Mouse (Mus musculus): ENCODE measurements around the gene Btg4.

The Btg4 gene

DNA sequence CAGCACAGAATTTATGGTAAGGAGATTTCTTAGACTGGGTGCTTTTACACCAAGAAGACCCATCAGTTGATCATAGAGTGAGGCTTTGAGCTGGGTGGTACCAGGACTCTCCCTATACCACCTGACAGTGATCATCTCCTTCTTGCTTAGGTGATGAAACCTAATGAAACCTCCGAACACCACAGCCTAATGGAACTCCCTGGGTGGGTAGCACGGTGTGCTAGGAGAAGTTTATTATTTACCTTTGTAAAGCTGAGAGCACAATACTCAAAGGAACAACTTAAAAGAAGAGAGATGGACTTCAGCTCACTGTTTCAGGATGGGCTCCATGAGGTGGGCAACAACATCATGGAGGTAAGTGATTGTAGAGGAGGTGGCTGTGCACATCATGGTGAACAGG is at the start of gene Btg4:
Gene Btg4 (plus strand): TSS at position 301 of the 400 bp plus-strand sequence.
- DNase-seq (ENCODE audit: low spot score): no peak

DNA sequence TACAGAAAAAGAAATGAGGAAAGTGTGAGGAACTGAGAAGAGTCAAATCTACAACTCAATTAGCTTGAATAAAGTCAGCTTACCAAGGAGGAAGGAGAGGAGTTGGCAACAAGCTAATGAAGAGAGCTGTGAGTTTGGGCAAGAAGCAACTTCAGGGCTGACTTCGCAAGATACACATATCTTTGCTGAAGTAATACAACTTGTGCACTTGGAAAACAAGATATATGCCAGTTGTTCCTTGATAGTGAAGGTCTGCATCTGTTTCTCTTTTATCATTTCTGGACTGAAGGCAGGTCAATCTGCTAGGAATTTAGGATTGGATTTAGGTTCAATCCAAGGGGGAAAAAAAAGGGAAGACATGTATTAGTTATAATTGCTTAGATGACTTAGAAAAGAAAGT is 47.1 kb upstream of the Btg4 start:
- DNase-seq (ENCODE audit: low spot score): no peak

DNA sequence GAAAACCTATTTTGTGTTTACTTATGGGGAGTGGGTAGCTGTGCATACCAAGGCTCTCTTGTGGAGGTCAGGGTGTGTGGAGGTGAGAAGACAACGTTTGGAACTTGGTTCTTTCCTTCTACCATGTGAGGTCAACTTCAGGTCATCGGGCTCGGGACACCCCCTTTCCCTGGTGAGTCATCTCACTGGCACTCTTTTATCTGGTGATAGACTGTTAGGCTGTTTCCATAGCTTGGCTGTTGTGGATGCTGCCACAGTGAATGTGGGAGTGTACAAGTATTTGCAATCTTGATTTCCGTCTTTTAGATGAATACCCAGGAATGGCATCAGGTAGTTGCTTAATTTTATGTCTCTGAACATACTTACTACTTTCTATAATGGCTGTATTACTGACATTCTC is 45.0 kb upstream of the Btg4 start:
- DNase-seq (ENCODE audit: low spot score): no peak

DNA sequence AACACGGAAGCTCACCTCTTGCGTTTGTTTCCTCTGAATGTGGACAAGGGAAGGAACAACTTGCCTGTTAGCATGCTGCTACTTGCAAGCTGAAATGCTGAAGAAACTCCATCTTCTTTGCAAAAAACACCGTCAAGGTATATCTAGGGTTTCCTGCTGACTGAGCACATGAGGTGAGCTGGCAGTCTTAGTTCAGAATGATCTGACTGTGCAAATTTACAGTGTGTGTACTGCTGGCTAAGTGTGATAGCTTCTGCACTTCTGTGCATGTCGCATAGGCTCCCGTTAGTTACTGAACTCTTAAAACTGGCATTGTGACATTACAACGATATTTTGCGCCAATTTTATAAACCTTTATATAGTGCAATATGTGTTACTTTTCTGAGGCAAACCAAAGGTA is 41.0 kb upstream of the Btg4 start:
- no peak for DNase-seq (ENCODE audit: low spot score)

DNA sequence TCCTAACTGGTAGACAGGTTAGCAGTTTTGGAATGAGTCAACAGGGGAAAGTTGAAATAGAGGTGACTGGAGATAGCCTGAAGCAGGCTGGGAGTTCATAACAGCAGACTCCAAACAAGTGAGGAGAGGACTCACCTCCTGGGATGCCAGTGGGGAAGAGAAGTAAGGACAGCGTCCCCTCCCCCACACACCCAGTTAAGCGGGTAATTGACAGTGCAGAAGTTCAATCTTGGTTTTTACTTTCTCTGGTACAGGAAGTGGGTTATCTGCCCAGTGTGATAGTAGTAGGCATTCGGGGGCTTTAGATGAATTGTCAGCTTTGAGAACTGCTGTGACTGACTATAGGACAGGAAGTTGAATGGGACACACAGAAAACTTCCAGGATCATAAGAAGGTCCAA is 40.4 kb upstream of the Btg4 start:
- DNase-seq (ENCODE audit: low spot score): no peak

DNA sequence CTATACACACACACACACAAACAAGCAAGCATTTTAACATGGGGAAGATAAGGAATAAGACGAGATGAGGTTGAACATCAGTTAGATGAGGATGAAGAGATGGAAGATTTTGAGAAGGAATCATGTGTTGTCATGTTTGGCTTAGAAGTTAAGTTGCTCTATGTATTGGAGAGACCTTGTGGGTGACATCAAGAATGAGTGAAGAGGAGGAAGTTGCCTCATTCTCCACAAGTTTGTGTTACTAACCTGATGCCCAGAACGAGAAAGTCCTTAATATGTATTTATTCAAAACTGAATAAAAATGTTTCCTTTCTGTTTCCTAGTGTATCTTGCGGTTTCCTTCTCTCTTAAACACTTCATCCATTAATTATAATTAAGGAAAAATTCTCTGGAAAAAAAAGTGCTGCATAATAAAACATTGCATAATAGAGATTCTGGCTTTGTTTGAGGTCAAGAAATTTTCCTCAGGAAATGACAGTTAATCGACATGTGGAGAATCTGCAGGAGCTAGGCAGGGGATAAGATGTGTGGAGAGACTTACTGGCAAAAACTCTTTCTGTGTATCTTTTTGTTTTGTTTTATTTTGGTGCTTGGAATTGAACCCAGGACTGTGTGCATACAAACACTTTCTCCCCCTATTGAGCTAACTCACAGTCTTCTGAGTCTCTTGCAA is 39.4 kb upstream of the Btg4 start:
- no peak for DNase-seq (ENCODE audit: low spot score)

DNA sequence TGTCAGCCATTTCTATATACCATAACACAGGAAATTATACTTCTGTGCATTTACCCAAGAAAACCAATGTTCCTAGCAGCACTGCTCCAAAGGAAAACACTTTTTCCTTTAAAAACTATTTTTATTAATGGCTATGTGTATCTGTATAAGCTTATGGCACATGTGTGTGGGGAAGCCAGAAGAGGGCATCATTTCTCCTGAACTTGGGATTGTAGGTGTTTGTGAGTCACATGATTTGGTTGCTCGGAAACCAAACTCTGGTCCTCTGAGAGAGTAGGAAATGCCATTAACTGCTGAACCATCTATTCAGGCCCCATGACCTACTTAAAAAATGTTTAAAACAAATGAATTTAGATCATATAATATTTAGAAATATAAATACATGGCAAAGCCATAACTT is 33.7 kb upstream of the Btg4 start:
- peak; percentile 20 for DNase-seq (ENCODE audit: low spot score)

DNA sequence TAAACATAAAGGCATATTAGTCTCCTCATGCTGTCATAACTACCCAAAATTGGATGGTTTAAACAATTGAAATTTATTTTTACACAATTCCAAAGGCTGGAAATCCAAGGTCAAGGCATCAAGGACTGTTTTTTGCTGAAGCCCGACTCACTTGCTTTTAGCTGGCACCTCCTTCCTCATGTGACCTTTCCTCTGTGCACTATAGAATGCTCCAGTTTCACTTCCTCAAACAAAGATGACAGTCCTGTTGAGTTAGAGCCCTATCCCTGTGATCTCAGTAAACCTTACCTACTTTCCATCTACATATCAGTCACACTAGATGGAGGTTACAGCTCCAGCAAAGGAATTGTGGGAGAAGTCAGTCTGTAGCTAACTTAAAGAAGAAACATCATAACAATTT is 30.6 kb upstream of the Btg4 start:
- DNase-seq (ENCODE audit: low spot score): no peak

DNA sequence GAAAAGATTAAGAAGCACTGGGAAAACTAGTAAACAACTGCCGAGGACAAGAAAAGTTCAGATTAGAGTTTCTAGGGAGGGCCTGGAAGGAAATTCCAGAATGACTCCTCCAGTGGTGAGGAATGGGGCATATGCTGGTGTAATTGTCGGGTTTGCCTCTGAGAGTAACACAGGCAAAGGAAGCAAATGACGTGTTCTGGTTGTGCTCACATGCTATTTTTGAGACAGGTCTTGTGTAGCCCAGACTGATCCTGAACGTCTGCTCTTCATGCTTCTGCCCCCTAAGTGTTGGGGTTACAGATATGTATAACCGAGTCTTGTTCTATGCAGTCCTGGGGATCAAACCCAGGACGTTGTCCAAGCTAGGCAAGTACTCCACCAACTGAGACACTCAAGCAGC is 29.1 kb upstream of the Btg4 start:
- DNase-seq (ENCODE audit: low spot score): no peak

DNA sequence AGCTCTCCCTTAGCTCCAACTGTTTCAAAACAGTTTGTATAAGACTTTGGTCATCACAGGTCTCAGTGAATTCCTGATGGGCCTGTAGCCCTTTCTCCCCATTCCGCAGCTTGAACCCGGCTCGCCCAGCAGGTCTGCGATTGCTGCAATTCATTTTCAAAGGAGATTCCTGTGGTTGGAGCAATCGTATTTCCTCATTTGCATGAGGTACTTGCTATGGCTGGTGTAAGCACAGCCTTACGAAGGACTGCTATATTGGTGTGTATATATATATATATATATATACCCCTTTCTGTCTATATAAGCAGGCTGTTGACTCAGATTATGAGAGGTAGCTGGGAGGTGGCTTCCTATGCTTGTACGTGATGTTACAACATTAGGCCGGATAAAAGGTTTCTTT is 28.4 kb upstream of the Btg4 start:
- no peak for DNase-seq (ENCODE audit: low spot score)

DNA sequence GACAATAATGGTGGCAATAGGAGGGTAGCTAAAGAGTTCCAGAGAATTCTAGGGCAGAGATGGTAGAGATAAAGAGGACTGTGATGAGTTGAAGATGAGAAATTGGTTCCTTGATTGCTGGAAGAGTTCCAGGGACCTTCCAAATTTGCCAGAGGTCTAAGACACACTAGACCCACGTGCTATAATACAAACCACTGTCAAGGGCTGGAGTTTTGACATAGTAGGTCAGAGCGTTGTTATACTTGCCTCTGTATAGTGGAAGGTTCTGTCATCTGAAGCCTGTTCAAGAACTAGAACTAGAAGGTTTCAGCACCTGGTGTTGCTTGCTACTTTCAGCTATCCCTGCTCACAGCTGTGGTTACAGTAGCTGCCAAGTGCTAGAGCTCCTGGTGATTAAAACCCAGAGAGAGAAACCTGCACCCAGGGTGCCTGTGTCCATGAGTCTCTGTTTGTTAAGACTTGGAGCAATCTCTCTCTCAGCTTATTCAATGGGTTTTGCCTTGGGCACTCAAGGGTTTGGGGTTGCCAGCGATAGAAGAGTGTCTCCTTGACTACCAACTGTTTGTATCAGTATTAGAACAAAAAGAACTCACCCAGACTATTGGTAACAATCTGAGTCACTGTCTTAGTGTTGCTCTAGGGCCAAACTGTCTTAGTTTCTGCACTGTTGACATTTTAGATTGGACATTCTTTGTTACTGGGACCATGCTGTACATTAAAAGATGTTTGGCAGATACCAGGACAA is 27.7 kb upstream of the Btg4 start:
- DNase-seq (ENCODE audit: low spot score): no peak

DNA sequence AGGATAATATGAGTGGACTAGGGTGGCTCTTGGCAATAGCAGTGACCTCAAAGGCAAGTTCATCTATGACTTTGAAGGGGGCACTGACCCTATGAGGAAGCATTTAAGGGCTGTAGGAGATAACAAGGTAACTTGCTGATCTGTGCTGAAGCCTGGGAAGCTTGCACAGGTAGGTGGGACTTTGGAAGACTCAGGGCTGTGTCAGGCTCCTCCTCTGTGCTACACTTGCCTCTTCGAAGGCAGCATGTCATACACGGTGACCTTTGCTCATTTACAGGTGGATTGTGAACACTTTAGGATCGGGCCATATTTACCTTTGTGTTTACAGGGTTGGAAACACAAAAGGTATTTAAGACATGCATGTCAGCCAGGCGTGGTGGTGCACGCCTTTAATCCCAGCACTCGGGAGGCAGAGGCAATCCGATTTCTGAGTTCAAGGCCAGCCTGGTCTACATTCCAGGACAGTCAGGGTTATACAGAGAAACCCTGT is 19.2 kb upstream of the Btg4 start:
- DNase-seq (ENCODE audit: low spot score): no peak

DNA sequence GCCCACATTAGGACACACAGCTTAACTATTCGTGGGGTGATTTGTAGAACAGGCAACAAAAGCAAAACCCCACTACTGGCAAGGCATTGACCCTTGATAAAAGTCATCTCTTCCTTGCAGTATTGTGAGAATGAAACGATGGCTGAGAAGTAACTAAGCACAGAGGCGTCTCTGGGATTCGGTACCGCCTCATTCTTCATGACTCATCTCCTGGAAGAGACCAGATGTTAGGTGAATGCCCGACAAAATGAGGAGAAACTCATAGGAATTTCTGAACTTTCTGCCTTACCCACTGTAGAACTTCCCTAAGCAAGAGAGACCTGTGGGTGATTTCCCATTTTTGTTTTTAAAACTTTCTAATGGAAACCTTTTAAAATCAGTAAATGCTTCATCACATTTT is 18.6 kb upstream of the Btg4 start:
- no peak for DNase-seq (ENCODE audit: low spot score)

DNA sequence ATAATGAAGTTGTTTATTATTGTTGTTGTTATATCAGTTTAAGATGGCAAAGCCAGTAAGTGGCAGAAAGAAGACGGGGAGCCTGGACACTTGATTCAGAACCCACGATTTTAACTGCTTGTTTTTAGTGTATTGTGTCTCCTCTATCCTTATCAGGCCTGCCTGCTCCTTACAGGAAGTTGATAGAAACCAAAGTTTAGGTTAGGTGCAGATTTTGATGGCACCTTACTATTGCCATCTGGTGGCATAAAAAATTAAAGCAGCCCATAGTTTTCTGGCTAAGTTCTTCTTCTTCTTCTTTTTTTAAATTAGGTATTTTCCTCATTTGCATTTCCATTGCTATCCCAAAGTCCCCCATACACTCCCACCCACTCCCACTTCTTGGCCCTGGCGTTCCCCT is 8.5 kb upstream of the Btg4 start:
- DNase-seq (ENCODE audit: low spot score): peak; percentile 28

DNA sequence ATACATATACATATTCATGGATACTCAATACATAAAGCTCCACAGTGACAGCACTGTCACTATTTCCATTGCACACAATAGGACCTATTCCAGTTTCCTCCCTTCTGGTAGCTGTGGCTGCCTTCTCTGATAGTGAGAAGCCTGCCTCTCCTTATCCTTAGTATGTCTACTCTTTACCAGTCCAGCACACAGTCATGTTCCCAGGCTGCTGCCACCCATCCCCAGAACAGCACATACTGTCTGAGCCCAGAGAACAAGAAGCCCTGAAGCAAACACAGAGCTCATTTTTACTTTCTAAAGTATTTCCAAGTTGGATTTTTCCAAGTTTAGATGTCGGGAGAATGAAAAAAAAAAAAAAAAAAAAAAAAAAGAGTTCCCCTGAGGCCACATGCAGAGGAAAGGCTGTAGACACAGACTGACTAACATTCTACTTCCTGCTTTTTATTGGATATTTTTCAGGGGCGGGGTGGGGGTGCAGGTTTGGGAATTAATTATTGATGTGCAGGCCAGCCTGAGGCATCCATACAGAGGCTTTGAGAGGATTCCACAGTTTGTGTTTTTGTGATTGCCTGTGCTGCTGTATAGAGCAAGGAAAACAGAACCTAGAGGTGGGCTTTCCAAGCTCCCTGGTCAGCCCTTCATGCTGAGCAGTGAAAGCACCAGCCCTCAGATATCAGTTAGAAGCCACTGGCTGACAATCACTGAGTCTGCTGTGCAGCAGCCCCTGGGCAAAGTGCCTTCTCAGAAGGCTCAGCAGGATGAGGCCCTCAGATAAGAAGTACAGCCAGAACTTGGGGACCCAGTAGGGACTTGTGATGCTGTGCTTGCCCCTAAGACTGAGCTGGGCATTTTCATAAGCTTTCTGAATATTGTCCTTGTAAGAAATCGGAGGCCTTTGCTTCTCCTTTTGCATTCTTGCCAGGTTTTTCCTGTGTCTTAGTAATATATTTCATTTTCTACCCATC is 4.1 kb upstream of the Btg4 start:
- DNase-seq (ENCODE audit: low spot score): no peak

DNA sequence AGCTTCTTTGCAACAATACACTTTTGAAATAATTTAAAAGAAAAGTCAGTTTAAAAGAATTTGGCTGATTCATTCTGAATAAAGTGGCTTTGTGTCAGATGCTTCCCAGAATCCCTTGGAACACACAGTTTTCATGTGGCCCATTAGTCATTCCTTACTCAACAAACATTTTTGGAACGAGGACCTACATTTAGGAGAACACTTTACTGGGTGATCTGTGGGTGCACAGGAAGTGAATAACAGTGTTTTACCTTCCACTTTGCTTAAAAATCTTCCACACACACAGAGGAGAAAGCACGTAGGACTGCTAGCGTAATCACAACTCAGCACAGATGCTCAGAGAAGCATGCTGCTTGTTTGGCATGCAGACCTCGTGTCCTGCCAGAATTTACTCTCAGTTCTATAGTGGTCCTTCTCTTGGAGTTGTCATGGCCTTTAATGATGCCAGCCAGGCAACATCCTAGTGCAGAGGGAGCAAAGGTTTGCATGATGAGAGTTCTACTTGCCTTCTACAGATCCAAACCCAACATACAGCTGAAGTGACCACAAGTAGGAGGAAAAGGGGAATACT is 1.7 kb upstream of the Btg4 start:
- DNase-seq (ENCODE audit: low spot score): no peak

DNA sequence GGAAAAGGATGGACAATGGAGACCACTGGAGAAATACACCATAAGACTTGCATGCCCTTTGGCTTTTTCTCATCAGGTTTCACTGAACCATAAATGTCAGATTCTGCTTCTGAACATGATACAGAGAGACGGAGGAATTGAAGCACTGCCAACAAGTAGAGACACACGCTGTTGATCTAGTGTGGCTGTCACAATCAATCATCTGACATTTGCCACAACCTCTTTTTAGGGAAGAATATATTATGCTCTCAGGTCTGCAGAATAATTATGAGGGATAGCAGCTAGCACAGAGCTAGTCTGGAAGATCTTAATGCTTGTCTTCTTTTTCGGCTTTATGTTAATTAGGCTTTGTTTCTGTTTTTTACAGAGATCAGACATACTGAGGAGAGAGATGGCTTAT is 7.5 kb downstream of the Btg4 start:
- no peak for DNase-seq (ENCODE audit: low spot score)

DNA sequence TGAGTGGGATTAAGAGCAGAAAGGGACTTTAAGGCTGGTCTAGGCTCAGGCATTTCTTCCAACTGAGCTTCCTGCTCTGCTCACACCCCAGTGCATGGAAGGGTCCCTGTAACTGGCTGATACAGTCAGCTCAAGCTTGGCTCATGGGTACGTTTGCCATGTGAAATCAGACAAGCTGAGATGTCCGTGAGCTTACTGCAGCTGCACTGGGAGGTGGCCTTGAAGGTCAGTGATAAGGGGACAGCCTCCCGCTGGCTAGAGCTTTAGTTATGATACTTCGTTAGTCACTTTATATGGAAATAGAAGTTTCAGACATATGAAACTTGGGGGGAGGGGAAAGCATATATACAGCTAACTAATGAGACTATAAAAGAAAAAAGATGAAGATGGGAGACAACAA is 10.1 kb downstream of the Btg4 start:
- DNase-seq (ENCODE audit: low spot score): no peak

DNA sequence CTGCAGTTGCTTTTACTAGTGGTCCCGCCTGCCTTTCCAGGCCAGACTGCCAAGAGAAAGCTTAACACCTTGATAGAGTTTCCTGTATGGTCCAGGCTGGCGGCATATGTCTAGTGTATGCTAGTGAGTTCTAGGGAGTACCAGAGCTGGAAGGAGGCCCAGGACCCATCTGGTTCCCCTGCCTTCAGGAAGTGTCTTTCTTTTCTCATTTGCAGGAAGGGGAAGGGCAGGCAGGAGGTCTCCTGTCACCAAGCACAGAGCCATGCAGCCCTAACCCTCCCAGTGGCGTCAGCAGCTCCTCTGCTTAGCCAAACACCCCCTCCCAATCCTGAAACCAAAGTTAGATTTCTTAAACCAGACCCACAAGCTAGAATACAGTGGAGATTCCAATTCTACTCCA is 15.1 kb downstream of the Btg4 start:
- DNase-seq (ENCODE audit: low spot score): peak; percentile 14

DNA sequence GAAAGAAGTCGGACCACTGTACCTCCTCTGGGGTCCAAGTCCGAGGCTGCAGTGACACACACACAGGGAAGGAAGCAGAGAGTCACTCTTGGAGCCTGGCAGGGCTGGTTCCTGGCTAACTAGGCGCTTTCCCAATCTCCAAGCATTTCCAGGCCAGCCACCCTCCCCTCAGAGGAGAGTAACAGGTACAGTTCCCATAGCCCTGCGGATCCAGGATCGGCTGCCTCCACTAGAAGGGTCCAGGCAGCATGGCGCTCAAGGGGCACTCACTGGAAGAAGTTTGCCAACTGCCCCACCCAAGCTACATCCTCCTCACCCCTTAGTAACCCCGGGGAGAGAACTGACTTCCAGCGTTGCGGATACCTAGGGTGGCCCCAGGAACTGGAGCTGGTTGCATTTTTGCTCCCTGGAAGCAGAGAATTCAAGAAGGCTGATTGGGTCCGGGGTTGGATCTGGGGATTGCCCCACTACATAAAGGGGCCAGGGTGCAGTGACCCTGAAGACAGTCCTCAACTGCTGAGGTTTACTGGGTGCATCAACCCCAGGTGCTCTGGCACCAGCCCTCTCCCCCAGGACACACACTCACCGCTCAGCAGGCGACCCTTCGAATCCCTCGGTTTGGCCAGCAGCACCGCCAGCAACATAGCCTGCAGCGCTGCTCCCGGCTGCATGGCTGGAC is 15.7 kb downstream of the Btg4 start:
- DNase-seq (ENCODE audit: low spot score): peak; percentile 39

DNA sequence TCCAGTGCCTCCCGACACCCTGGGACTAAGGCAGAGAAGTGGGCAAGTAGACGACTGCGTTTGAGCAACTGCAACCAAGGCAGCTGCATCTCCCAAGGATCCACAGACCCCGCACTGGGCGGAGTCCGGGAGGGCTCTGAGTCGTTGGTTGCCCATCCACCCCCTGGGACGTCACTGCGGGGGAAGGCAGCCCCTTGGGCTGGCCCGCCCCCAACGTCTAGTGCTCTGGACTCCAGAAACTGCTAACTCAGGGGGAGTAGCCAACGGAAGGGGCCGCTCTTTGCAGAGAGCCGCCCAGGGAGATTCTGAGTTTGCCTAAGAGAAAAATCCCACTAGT is 16.2 kb downstream of the Btg4 start, which contains the start of gene Layn:
Gene Layn (minus strand): TSS at position 116 of the 337 bp plus-strand sequence.
- DNase-seq (ENCODE audit: low spot score): peak; percentile 90

DNA sequence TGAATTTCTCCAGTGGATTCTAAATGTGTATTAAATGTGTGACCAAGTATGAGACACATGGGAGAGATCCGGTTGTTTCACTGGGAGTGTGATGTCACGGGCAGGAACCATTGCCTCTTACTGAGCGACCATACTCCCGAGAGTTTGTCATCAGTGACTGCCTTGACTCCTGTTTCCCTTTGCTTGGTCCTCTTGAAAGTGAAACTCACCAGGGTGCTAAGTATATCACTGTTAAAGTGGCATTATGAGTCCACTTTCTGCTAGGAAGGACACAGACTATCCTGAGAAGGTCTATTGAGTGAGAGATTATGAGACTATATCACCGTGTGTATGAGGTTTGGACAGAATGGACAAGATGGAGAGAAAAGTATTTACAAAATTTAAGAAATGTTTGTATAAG is 20.9 kb downstream of the Btg4 start:
- DNase-seq (ENCODE audit: low spot score): no peak
